Mouse (Mus musculus): ENCODE data around the gene Ccl2.

Ccl2 gene

GRCm38 (mm10) chr11:82034446-82034845, 925 bp upstream of the Ccl2 start:
- DNase-seq (ENCODE audit: low read depth, low spot score) = no peak

- DNase-seq (ENCODE audit: low read depth, low spot score) = peak; percentile 52
These were observed 486 bp downstream of the Ccl2 start for GRCm38 (mm10) chr11:82035857-82036256.

DNA sequence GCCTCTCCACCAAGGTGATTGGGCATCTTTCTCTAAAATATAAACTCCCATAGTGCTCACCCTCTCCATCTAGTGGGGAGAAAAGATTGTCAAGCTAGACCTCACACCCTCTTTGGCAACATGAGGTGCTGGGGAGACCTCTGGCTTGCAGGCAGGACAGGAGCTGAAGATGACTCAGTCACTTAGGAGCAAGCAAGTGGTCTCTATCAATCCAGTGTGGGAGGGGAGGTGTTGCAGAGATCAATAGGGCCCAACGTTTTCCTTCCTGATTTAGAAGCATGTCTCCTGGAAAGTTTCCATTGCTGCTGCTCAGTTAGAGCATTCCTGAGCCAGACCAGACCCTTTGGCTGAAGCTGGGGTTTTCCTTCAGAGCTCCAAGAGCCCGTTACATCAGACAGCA, 3.2 kb downstream of the Ccl2 start, which contains the start of gene Gm17268:
Gene Gm17268, minus strand, starts transcription at position 28 of the 400 bp plus-strand sequence.
- no peak for DNase-seq (ENCODE audit: low read depth, low spot score)

DNA sequence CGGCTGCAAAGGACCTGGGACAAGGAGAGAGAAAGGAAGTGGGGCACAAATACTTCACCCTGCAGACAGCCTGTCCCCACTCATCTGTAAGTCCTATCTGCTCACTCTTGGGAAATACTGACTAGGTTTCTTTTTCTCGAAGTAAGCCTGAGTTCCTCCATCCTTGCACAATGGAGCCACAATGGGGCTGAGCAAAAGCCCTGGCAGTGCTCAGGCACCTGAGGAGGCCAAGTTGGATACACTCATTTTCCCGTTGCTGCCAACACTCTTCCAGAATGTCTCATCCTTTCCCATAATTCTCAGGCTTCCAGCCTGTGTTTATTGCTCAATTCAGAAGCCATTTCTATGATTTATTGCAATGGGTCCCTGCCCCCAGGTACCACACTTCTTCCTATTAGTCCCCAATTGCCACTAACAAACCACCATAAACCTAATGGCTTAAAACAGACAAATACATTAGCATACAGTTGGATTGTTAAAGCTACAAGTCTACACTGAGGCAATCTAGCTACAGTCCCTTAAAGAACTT, 3.8 kb downstream of the Ccl2 start:
- DNase-seq (ENCODE audit: low read depth, low spot score) = no peak

DNA sequence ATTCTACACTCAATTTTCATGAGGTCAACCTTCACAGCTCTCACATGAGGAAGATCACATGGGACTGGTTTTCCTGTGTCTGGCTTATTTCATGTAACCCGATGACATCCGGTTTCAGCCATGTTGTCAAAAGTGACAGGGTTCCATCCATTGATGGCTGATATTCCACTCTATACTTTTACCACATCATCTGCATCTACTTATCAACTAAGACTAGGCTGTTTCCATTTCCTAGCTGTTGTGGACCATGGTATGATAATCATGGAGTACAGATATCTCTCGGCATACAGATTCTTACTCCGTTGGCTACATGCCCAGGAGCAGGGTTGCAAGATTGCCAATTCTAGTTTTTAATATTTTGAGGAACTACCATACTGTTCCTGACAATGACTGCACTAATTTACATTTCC, 6.3 kb downstream of the Ccl2 start:
- DNase-seq (ENCODE audit: low read depth, low spot score) = peak; percentile 14

DNA sequence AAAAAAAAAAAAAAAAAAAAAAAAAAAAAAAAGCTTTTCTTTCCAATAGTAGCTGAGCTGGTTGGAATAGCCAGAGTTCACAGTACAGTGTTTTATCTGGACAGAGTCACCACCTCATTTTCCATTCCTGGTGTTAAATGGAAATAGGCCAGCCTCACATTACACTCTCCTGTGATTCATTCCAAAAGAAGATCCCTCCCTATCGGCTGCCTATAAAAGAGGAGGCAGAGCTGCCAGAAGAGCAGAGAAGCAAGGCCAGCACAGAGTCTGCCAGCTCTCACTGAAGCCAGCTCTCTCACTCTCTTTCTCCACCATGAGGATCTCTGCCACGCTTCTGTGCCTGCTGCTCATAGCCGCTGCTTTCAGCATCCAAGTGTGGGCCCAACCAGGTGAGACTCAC, 10.1 kb downstream of the Ccl2 start, which contains the start of gene Ccl7:
Gene Ccl7, plus strand, starts transcription at position 242 of the 400 bp plus-strand sequence.
- peak; percentile 46 for DNase-seq (ENCODE audit: low read depth, low spot score)

DNA sequence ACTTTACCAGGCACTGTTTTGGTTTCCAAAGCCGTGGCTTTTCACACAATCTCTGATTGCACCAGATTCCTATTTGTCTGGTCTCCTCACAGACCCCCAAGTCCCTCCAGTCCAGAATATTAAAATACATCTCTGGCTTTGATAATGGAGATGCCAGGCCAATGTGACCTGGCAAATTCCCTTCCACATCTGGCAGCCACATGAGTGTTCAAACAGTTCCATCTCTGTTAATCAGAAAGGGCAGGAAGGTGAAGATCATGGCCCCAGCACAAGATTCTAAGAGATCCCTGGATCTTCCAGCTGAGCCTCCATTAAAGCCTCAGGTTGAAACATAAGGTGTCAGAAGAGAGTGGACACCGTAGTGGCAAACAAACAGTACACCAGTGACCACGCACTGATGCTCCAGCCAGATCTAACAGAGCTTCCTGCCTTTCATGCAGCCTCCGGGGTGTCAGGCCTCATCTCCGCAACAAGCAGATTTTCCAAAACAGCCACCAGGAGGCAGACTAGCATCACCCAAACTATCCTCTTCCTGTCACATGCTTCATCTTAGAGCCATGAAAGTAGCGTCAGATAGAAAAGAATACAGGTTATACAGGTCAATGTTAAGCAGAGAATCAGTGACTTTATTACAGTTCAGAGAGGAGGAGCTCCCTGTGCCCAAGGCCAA, 12.5 kb downstream of the Ccl2 start:
- DNase-seq (ENCODE audit: low read depth, low spot score) = peak; percentile 56

GRCm38 (mm10) chr11:82053849-82054248, 18.5 kb downstream of the Ccl2 start:
- no peak for DNase-seq (ENCODE audit: low read depth, low spot score)

DNA sequence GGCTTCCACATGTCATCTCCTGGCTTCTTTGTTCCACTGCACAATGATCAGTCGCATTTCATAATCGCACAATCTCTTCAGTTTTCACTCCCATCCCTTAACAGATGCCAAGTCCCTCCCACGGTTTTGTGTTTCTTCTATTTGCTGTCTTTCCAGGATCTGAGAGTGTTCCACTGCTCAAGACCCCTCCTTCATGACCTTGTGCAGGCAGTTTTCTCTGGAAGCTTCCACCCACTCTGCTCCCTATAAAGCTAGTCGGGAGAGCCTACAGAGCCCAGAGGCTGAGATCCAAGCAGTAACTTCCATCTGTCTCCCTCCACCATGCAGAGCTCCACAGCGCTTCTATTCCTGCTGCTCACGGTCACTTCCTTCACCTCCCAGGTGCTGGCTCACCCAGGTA, 22.3 kb downstream of the Ccl2 start, which contains the start of gene Ccl11:
Gene Ccl11, plus strand, starts transcription at position 178 of the 400 bp plus-strand sequence.
- peak; percentile 32 for DNase-seq (ENCODE audit: low read depth, low spot score)

DNA sequence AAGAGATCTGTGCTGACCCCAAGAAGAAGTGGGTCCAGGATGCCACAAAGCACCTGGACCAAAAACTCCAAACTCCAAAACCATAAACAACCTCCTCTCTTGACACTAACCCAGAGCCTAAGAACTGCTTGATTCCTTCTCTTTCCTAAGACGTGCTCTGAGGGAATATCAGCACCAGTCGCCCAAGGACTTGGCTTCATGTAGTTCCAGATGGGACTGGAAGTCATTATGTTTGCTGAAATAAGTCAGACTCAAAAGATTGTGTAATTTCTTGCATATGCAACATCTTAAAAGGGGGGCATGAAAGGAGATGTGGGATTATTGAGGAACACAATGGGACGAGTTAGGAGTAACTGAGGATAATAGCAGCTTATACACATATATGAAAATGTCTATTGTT, 26.9 kb downstream of the Ccl2 start:
- no peak for DNase-seq (ENCODE audit: low read depth, low spot score)

- DNase-seq (ENCODE audit: low read depth, low spot score) = no peak
These were observed 28.1 kb downstream of the Ccl2 start for GRCm38 (mm10) chr11:82063454-82063853.

- no peak for DNase-seq (ENCODE audit: low read depth, low spot score)
These were observed 31.7 kb downstream of the Ccl2 start for GRCm38 (mm10) chr11:82066953-82067571.

DNA sequence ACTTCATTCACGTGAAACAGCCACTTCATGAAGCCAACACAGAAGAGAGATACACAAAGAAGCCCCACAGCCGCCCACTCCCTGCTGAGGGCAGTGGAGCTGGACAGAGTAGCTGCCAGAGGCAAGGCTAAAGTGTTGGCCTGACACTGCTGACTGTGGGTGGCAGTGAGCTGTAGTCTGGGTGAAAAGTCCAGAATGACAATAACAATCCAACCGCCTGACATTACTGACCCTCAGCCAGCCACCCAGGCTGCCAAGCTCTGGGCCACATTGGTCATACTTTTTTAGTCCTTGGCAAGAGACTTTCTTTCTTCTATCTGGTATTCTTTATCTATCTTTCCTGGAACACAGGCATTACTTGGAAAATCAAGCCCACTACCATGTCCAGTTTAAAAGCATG, 35.7 kb downstream of the Ccl2 start:
- no peak for DNase-seq (ENCODE audit: low read depth, low spot score)

DNA sequence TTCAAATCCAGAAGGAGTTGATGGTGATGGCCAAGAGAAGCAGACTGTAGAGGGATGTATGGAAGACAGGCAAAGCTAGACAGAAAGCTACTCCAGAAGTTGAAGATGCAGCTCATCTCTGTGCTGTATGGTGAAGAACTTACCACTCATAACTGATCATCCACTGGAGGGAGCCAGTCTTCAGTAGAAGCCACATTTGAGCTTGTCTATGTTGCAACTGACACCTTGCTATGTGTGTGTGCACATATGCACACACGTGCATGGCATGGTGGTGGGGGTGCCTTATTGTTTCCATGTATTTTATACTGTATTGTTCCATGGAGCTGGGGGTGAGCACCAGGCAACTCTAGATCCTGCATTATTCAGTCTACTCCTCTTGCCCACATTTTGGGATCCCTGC, 37.0 kb downstream of the Ccl2 start:
- DNase-seq (ENCODE audit: low read depth, low spot score) = peak; percentile 27

DNA sequence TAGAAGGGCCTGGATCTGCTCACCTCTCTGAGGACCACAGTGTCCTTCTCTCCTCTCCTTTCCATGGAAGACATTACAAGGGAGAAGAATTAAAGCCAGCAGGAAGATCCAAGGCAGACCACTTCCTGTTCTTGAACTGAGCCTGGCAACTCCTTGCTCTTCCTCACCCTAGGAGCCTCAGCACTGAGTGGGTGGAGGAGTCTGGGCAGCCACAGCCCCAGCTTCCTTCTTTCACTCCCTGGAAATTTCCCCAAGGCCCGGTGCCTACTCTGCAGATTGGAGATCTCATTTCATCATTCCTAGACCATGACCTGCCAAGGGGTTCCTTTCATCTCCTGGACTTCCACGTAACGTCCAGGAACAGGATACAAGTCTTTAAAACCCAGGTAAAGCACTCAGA, 37.6 kb downstream of the Ccl2 start:
- no peak for DNase-seq (ENCODE audit: low read depth, low spot score)

- DNase-seq (ENCODE audit: low read depth, low spot score) = no peak
These were observed 38.3 kb downstream of the Ccl2 start for GRCm38 (mm10) chr11:82073686-82074085.

- no peak for DNase-seq (ENCODE audit: low read depth, low spot score)
These were observed 41.7 kb downstream of the Ccl2 start for GRCm38 (mm10) chr11:82077031-82077430.

DNA sequence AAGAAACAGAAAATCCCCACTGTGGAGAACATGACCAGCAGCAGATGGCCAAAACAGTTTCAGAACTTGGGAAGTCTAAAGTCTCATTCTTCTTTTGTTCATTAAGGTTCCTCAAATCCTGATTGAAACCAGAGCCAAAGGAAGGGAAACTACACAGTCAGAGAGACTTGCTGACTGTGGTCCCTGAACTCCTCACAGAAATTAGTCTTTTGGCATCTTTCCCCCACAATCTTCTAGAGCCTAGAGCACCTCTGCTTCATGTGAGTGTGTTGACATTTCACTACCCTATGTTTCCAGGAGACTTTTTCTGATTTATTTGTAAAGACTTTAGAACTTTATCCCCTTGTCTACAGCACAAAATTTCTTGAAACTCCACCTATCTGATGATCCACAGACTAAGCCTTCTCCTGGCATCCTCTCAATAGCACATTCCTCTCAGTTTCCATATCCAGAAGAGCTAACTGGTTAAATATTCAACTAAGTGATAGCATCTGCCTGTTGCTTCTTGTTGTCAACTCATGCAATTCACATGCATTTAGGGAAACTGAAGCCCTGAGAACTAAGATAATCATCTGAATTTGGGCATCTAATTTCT, 42.9 kb downstream of the Ccl2 start:
- no peak for DNase-seq (ENCODE audit: low read depth, low spot score)

DNA sequence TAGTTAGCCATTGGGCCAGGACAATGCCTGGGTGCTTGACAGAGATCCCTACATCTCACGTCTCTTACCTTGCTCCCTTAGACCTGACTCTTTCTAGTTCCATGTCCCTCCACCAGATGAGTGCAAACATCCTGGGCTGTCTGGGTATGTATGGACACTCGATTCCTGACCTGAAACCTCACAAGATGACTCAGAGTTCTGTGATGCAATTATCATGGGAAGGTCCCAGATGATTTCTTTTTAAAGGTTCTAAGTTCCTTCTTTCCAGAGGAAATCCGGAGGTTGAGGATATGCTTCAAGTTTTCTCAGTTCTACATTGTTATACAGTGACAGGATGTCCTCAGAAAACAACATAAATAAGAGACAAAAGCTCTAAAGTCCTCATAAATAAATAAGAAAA, 45.5 kb downstream of the Ccl2 start:
- DNase-seq (ENCODE audit: low read depth, low spot score) = no peak

DNA sequence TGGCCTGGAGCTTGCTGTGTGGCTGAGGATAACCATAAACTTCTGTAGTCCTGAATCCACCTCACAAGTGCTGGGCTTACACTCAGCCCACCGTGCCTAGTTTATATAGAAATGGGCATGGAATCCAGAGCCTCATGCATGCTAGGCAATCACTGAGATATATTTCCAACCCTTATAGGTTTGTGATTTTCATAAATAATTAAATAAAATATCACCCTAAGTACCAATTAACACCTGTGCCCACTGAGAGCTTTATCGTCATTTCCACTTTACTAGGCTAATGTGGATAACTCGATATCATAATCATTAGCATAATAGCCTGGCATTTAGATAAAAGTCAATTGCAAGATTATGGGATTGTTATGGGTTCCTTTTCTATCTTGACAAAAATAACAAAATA, 49.0 kb downstream of the Ccl2 start:
- no peak for DNase-seq (ENCODE audit: low read depth, low spot score)
